Mouse (Mus musculus): ENCODE measurements around the gene Mical2. TPM values are rescaled to one million over a fixed set of nuclear protein-coding genes. Genes with fewer than 3 reads are reported as not detected.

Mical2 gene
- polyA plus RNA-seq, 1 experiment from 2014 or later, result 0.88 TPM

GRCm38 (mm10) chr7:112371387-112371786 is 145.7 kb downstream of the Mical2 start:
- WGBS, result 83% methylated on average over 2 of the region's 2 CpGs

GRCm38 (mm10) chr7:112374035-112374434 is 148.4 kb downstream of the Mical2 start:
- DNase-seq (ENCODE audit: extremely low spot score, low spot score), result no peak
- 90% methylated on average over 5 of the region's 5 CpGs for WGBS
- Histone ChIP-seq H3K9me3 (no peaks in the 10 kb centered on the region), H3K4me3 (no peak overlapping the region), H3K36me3 (replicated peaks) (no peaks in the 10 kb centered on the region), H3K4me1 (peaks cover 5% of the 10 kb centered on the region; the same call in 1 of the 2 replicates), H3K27me3 (ENCODE audit: poor library complexity, severe bottlenecking) (peaks cover 11% of the 10 kb centered on the region; the same call in 1 of the 2 replicates), H3K27ac (no peak overlapping the region)

More at GRCm38 (mm10) chr7:112371387-112371786, 145.7 kb downstream of the Mical2 start:
- Histone ChIP-seq H3K36me3 (replicated peaks) (no peaks in the 10 kb centered on the region), H3K27me3 (ENCODE audit: poor library complexity, severe bottlenecking) (no peaks in the 10 kb centered on the region), H3K27ac (no peak overlapping the region), H3K4me3 (no peak overlapping the region), H3K4me1 (peaks cover 2% of the 10 kb centered on the region; the same call in 1 of the 2 replicates), H3K9me3 (no peaks in the 10 kb centered on the region)
- no peak for DNase-seq (ENCODE audit: extremely low spot score, low spot score)

- H3K4me3 ChIP-seq, result no peak overlapping the region
- no peaks in the 10 kb centered on the region for H3K36me3 ChIP-seq (replicated peaks)
- peaks cover 5% of the 10 kb centered on the region; the same call in 1 of the 2 replicates for H3K4me1 ChIP-seq
- 82% methylated on average over 9 of the region's 9 CpGs for WGBS
- no peak for DNase-seq (ENCODE audit: extremely low spot score, low spot score)
- H3K9me3 ChIP-seq, result no peaks in the 10 kb centered on the region
- H3K27me3 ChIP-seq (ENCODE audit: poor library complexity, severe bottlenecking), result peaks cover 11% of the 10 kb centered on the region; the same call in 1 of the 2 replicates
- 0 out of 2 replicates have a peak overlapping the region, but pooled peaks have one; percentile 41 for H3K27ac ChIP-seq
Measured at GRCm38 (mm10) chr7:112375062-112375461, 149.4 kb downstream of the Mical2 start.

- H3K4me1 ChIP-seq, result peaks cover 5% of the 10 kb centered on the region; the same call in 1 of the 2 replicates
- H3K36me3 ChIP-seq (replicated peaks), result no peaks in the 10 kb centered on the region
- H3K27ac ChIP-seq, result no peak overlapping the region
- no peak for DNase-seq (ENCODE audit: extremely low spot score, low spot score)
- H3K4me3 ChIP-seq, result no peak overlapping the region
- H3K9me3 ChIP-seq, result no peaks in the 10 kb centered on the region
- H3K27me3 ChIP-seq (ENCODE audit: poor library complexity, severe bottlenecking), result peaks cover 11% of the 10 kb centered on the region; the same call in 1 of the 2 replicates
- WGBS, result 71% methylated on average over 5 of the region's 5 CpGs
Measured at GRCm38 (mm10) chr7:112375900-112376299, 150.2 kb downstream of the Mical2 start.

GRCm38 (mm10) chr7:112376611-112377010 is 151.0 kb downstream of the Mical2 start:
- WGBS, result 82% methylated on average over 2 of the region's 2 CpGs
- Histone ChIP-seq H3K27ac (no peak overlapping the region), H3K4me3 (no peak overlapping the region)

GRCm38 (mm10) chr7:112377314-112377713 is 151.7 kb downstream of the Mical2 start:
- peak; percentile 77 for DNase-seq (ENCODE audit: extremely low spot score, low spot score)
- WGBS, result 39% methylated on average over 8 of the region's 8 CpGs

More at GRCm38 (mm10) chr7:112376611-112377010, 151.0 kb downstream of the Mical2 start:
- Histone ChIP-seq H3K36me3 (replicated peaks) (no peaks in the 10 kb centered on the region), H3K4me1 (peaks cover 5% of the 10 kb centered on the region; the same call in 1 of the 2 replicates), H3K9me3 (no peaks in the 10 kb centered on the region), H3K27me3 (ENCODE audit: poor library complexity, severe bottlenecking) (peaks cover 11% of the 10 kb centered on the region; the same call in 1 of the 2 replicates)
- DNase-seq (ENCODE audit: extremely low spot score, low spot score), result no peak

GRCm38 (mm10) chr7:112378056-112378455 is 152.4 kb downstream of the Mical2 start:
- Histone ChIP-seq H3K4me3 (no peak overlapping the region), H3K36me3 (replicated peaks) (no peaks in the 10 kb centered on the region), H3K27me3 (ENCODE audit: poor library complexity, severe bottlenecking) (peaks cover 11% of the 10 kb centered on the region; the same call in 1 of the 2 replicates), H3K9me3 (no peaks in the 10 kb centered on the region), H3K4me1 (peaks cover 5% of the 10 kb centered on the region; the same call in 1 of the 2 replicates), H3K27ac (no peak overlapping the region)
- no peak for DNase-seq (ENCODE audit: extremely low spot score, low spot score)
- WGBS, result 90% methylated on average over 5 of the region's 5 CpGs

More at GRCm38 (mm10) chr7:112377314-112377713, 151.7 kb downstream of the Mical2 start:
- Histone ChIP-seq H3K27ac (no peak overlapping the region), H3K4me1 (peaks cover 5% of the 10 kb centered on the region; the same call in 1 of the 2 replicates), H3K9me3 (no peaks in the 10 kb centered on the region), H3K36me3 (replicated peaks) (no peaks in the 10 kb centered on the region), H3K27me3 (ENCODE audit: poor library complexity, severe bottlenecking) (peaks cover 11% of the 10 kb centered on the region; the same call in 1 of the 2 replicates), H3K4me3 (no peak overlapping the region)

GRCm38 (mm10) chr7:112378476-112378875 is 152.8 kb downstream of the Mical2 start:
- WGBS, result 91% methylated on average over 5 of the region's 5 CpGs
- Histone ChIP-seq H3K4me3 (no peak overlapping the region), H3K27ac (no peak overlapping the region), H3K36me3 (replicated peaks) (no peaks in the 10 kb centered on the region), H3K9me3 (no peaks in the 10 kb centered on the region), H3K4me1 (peaks cover 5% of the 10 kb centered on the region; the same call in 1 of the 2 replicates), H3K27me3 (ENCODE audit: poor library complexity, severe bottlenecking) (peaks cover 11% of the 10 kb centered on the region; the same call in 1 of the 2 replicates)
- DNase-seq (ENCODE audit: extremely low spot score, low spot score), result no peak

GRCm38 (mm10) chr7:112386521-112386920 is 160.9 kb downstream of the Mical2 start:
- 82% methylated on average over 5 of the region's 5 CpGs for WGBS
- H3K27me3 ChIP-seq (ENCODE audit: poor library complexity, severe bottlenecking), result peaks cover under 1% of the 10 kb centered on the region; the same call in 1 of the 2 replicates
- H3K9me3 ChIP-seq, result no peaks in the 10 kb centered on the region
- peaks cover 33% of the 10 kb centered on the region for H3K4me1 ChIP-seq
- no peaks in the 10 kb centered on the region for H3K36me3 ChIP-seq (replicated peaks)
- no peak for DNase-seq (ENCODE audit: extremely low spot score, low spot score)
- H3K4me3 ChIP-seq, result no peak overlapping the region
- H3K27ac ChIP-seq, result no peak overlapping the region

- WGBS, result 90% methylated on average over 5 of the region's 5 CpGs
- DNase-seq (ENCODE audit: extremely low spot score, low spot score), result no peak
- Histone ChIP-seq H3K4me1 (peaks cover 45% of the 10 kb centered on the region), H3K27me3 (ENCODE audit: poor library complexity, severe bottlenecking) (peaks cover 14% of the 10 kb centered on the region), H3K27ac (no peak overlapping the region), H3K36me3 (replicated peaks) (no peaks in the 10 kb centered on the region), H3K9me3 (no peaks in the 10 kb centered on the region), H3K4me3 (no peak overlapping the region)
Measured at GRCm38 (mm10) chr7:112387876-112388275, 162.2 kb downstream of the Mical2 start.

- H3K36me3 ChIP-seq (replicated peaks), result no peaks in the 10 kb centered on the region
- no peak overlapping the region for H3K27ac ChIP-seq
- H3K27me3 ChIP-seq (ENCODE audit: poor library complexity, severe bottlenecking), result peaks cover 19% of the 10 kb centered on the region
- WGBS, result 89% methylated on average over 5 of the region's 5 CpGs
- H3K9me3 ChIP-seq, result no peaks in the 10 kb centered on the region
- peaks cover 45% of the 10 kb centered on the region for H3K4me1 ChIP-seq
- H3K4me3 ChIP-seq, result no peak overlapping the region
- no peak for DNase-seq (ENCODE audit: extremely low spot score, low spot score)
Measured at GRCm38 (mm10) chr7:112388363-112388875, 162.8 kb downstream of the Mical2 start.

GRCm38 (mm10) chr7:112389611-112390251 is 164.1 kb downstream of the Mical2 start:
- Histone ChIP-seq H3K27ac (peak overlapping the region; percentile 71), H3K27me3 (ENCODE audit: poor library complexity, severe bottlenecking) (peaks cover 28% of the 10 kb centered on the region), H3K9me3 (no peaks in the 10 kb centered on the region), H3K4me3 (no peak overlapping the region), H3K4me1 (peaks cover 45% of the 10 kb centered on the region), H3K36me3 (replicated peaks) (no peaks in the 10 kb centered on the region)
- 56% methylated on average over 6 of the region's 6 CpGs for WGBS
- no peak for DNase-seq (ENCODE audit: extremely low spot score, low spot score)

All from forebrain, embryonic 10.5 days (tissue).